In the genomic region with DNA sequence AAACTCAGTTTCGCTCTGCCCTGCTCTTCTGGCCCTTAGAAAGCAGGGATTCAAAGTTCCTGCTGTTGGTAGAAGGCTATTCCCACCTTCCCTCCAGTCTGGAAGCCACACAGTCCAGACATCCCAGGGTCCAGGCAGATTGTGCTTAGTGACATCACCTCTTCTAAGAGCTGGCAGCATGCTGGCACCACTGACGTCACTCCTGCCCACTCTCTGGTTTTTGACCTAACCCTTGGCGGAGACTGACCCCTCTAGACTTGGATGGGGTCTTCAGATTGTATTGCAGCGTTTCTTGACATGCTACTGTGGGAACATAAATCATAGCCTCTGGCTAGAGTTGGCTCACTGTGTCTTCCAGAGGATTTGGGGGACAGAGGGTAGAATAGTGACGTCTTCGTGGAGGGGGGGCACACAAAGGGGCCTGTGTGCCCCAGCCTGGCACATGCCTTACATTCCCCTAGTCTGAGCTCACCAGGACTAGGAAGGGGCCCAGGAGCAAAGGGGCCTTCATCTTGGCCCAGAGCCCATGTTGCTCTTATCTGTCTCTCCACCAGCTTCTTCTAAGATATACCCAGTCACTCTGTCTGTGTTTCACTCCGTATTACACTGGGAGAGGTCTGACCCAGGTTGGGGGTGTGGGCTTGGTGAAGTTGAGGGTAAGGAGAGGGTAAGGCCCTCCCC, we compare ENCODE assay signal across 8 mouse cellular contexts. TPM values are rescaled to one million over a fixed set of nuclear protein-coding genes. Genes with fewer than 3 reads are reported as not detected.
DNase-seq lines count a peak whose midpoint lies in the region; ATAC-seq and TF ChIP-seq lines count a peak whose summit lies in the region.

No protein-coding gene starts in this region.

- no peaks in the 10 kb centered on the region for H3K79me2 ChIP-seq in myocyte (ENCODE audit: control insufficient read depth, insufficient read depth)

- no peak overlapping the region for H3K9ac ChIP-seq in hindbrain, embryonic 16.5 days (ENCODE audit: low read depth, low read length)

- H3K27ac ChIP-seq in left cerebral cortex, adult 2 months = no peak overlapping the region
- peak overlapping the region; percentile 46 for H3K27ac ChIP-seq in hindbrain, embryonic 16.5 days (ENCODE audit: low read depth, low read length)

- no peak for TF ChIP-seq POLR2A in myocyte (IDR thresholded peaks at IDR 0.05; ENCODE audit: insufficient read length, low read depth)

- TF ChIP-seq CTCF in left cerebral cortex, adult 2 months (IDR thresholded peaks at IDR 0.05) = no peak

- peak overlapping the region; percentile 50; the same call in 1 of the 2 replicates for H3K4me3 ChIP-seq in left cerebral cortex, adult 2 months
- H3K4me3 ChIP-seq in hindbrain, embryonic 16.5 days (ENCODE audit: low read length) = peak overlapping the region; percentile 47
- peak overlapping the region; percentile 24 for H3K4me3 ChIP-seq in myocyte

- peaks cover 28% of the 10 kb centered on the region for H3K27me3 ChIP-seq in hindbrain, embryonic 16.5 days (replicated peaks; ENCODE audit: control insufficient read depth, insufficient read depth, low read length)
- no peaks in the 10 kb centered on the region for H3K27me3 ChIP-seq in myocyte (ENCODE audit: control insufficient read depth, insufficient read depth, insufficient read length)

- no peak for DNase-seq in left cerebral cortex, adult 2 months (ENCODE audit: extremely low spot score in 1 of 2, low spot score in 2 of 2)
- no peak for DNase-seq in left cerebral cortex, postnatal 36 days (ENCODE audit: low spot score in 2 of 2)
- DNase-seq in cerebellum, postnatal 36 days = peak; percentile 43 to 58
- no peak for DNase-seq in urinary bladder, postnatal 4 days (ENCODE audit: low spot score in 2 of 2)
- DNase-seq in thymus, postnatal 4 days = no peak
- no peak for DNase-seq in frontal cortex, postnatal 14 days (ENCODE audit: low spot score in 2 of 2)

- peaks cover 30% of the 10 kb centered on the region for H3K4me1 ChIP-seq in hindbrain, embryonic 16.5 days (ENCODE audit: control insufficient read depth, insufficient read depth, low read depth, low read length)

- peak overlapping the region; percentile 88 for H3K4me2 ChIP-seq in hindbrain, embryonic 16.5 days (ENCODE audit: low read length)
- H3K4me2 ChIP-seq in myocyte (ENCODE audit: low read depth) = peak overlapping the region; percentile 94

- WGBS in hindbrain, embryonic 16.5 days = 43% methylated on average over 7 of the region's 7 CpGs

- H3K9me3 ChIP-seq in hindbrain, embryonic 16.5 days (ENCODE audit: control insufficient read depth, low read length) = no peaks in the 10 kb centered on the region

- no peak for ATAC-seq in hindbrain, embryonic 16.5 days

- intact Hi-C loops in left cerebral cortex, adult 2 months (cut with DNase I) = no loop called here
- intact Hi-C loops in left cerebral cortex, postnatal 36 days (cut with DNase I) = no loop called here

- H3ac ChIP-seq in myocyte (ENCODE audit: control insufficient read depth, insufficient read length) = no peak overlapping the region

- H3K36me3 ChIP-seq in hindbrain, embryonic 16.5 days (ENCODE audit: control insufficient read depth, insufficient read depth, low read length) = no peaks in the 10 kb centered on the region
- H3K36me3 ChIP-seq in myocyte (ENCODE audit: control insufficient read depth, insufficient read depth) = no peaks in the 10 kb centered on the region

TF ChIP-seq in myocyte, 11 proteins besides CTCF, POLR2A, EP300 and RAD21:
- TF ChIP-seq USF1 (IDR thresholded peaks at IDR 0.05; ENCODE audit: low read depth) = no peak
- TF ChIP-seq REST (IDR thresholded peaks at IDR 0.05; ENCODE audit: insufficient read depth, insufficient read length) = no peak
- no peak for TF ChIP-seq MYOD1 (IDR thresholded peaks at IDR 0.05; ENCODE audit: control insufficient read depth in 1 of 3, insufficient read length in 2 of 3, low read depth in 2 of 3)

RNA-seq across cellular contexts. Expression of a gene that starts 1.6 kb away (rescaled TPM):
- 10 to 100 TPM in 1 of 2 experiments, 1 to 10 TPM in 1; 9.0 to 11.6 TPM for total RNA-seq in left cerebral cortex, adult 2 months (2021)
- total RNA-seq in left cerebral cortex, postnatal 36 days (2021) = 10 to 100 TPM; 14.9 to 18.4 TPM
- polyA plus RNA-seq in hindbrain, embryonic 16.5 days (2015; fragmentation: Nextera tagmentation; extraction: Ambion mirVana) = 12.3 and 15.3 TPM in 2 replicates
- 2.1 TPM for polyA plus RNA-seq in myocyte (2012; fragmentation: generic; extraction: Trizol)

RNA-seq across cellular contexts. Expression of a gene that starts 22.6 kb away (rescaled TPM):
- total RNA-seq in left cerebral cortex, adult 2 months (2021) = 10 to 100 TPM; 32.7 to 33.1 TPM
- 10 to 100 TPM; 29.2 to 35.7 TPM for total RNA-seq in left cerebral cortex, postnatal 36 days (2021)
- polyA plus RNA-seq in hindbrain, embryonic 16.5 days (2015; fragmentation: Nextera tagmentation; extraction: Ambion mirVana) = 33.0 and 37.8 TPM in 2 replicates
- 29.5 TPM for polyA plus RNA-seq in myocyte (2012; fragmentation: generic; extraction: Trizol)

RNA-seq across cellular contexts. Expression of a gene that starts 22.6 kb away (rescaled TPM):
- under 1 TPM in 1 of 2 experiments, not detected in 1; 0.56 TPM for total RNA-seq in left cerebral cortex, adult 2 months (2021)
- 1 to 10 TPM in 1 of 2 experiments, not detected in 1; 1.0 TPM for total RNA-seq in left cerebral cortex, postnatal 36 days (2021)
- polyA plus RNA-seq in hindbrain, embryonic 16.5 days (2015; fragmentation: Nextera tagmentation; extraction: Ambion mirVana) = 0.14 and 0.24 TPM in 2 replicates
- 0.02 TPM for polyA plus RNA-seq in myocyte (2012; fragmentation: generic; extraction: Trizol)

RNA-seq across cellular contexts. Expression of a gene that starts 28.8 kb away (rescaled TPM):
- total RNA-seq in left cerebral cortex, adult 2 months (2021) = 10 to 100 TPM; 14.2 to 15.3 TPM
- 10 to 100 TPM; 15.1 to 19.3 TPM for total RNA-seq in left cerebral cortex, postnatal 36 days (2021)
- 8.5 and 9.5 TPM in 2 replicates for polyA plus RNA-seq in hindbrain, embryonic 16.5 days (2015; fragmentation: Nextera tagmentation; extraction: Ambion mirVana)
- 0.61 TPM for polyA plus RNA-seq in myocyte (2012; fragmentation: generic; extraction: Trizol)

RNA-seq across cellular contexts. Expression of a gene that starts 34.3 kb away (rescaled TPM):
- total RNA-seq in left cerebral cortex, adult 2 months (2021) = 1 to 10 TPM in 1 of 2 experiments, under 1 TPM in 1; 0.82 to 1.6 TPM
- total RNA-seq in left cerebral cortex, postnatal 36 days (2021) = under 1 TPM in 1 of 2 experiments, not detected in 1; 0.22 TPM
- polyA plus RNA-seq in hindbrain, embryonic 16.5 days (2015; fragmentation: Nextera tagmentation; extraction: Ambion mirVana) = 0.20 and 0.31 TPM in 2 replicates
- polyA plus RNA-seq in myocyte (2012; fragmentation: generic; extraction: Trizol) = 0.01 TPM

Comparison
In these comparisons a context has a peak if more than half of its experiments do, and no peak if none do; other contexts are left out.
1. DNase-seq: peak in cerebellum, postnatal 36 days (2 of 2); none in left cerebral cortex, adult 2 months (0 of 2), left cerebral cortex, postnatal 36 days (0 of 2), urinary bladder, postnatal 4 days (0 of 2), thymus, postnatal 4 days (single experiment) and frontal cortex, postnatal 14 days (0 of 2).
2. Peak in every context shown above with its lines, with median percentiles within 50 percentile points of each other: H3K4me3 ChIP-seq.